ENCODE assay signal across 18 mouse cellular contexts in genomic region chr10:108408025-108408424, GRCm38 (mm10).
A peak's percentile ranks its signal among the peaks of the same experiment; 100 is the strongest.
DNase-seq lines count a peak whose midpoint lies in the region; ATAC-seq and TF ChIP-seq lines count a peak whose summit lies in the region.
"Had no signal": no experiment of that assay in that cellular context is flagged by ENCODE, and none has a peak within 500 bp of the region (broad histone marks: within the 10 kb centered on the region; RNA-seq: fewer than 3 reads in every experiment).

No protein-coding gene starts in this region.

- no peaks in the 10 kb centered on the region for H3K27me3 ChIP-seq in heart, embryonic 13.5 days (replicated peaks)
- no peaks in the 10 kb centered on the region for H3K27me3 ChIP-seq in heart, adult 2 months (ENCODE audit: control insufficient read depth, insufficient read depth, low read length)
- H3K27me3 ChIP-seq in MEL (ENCODE audit: control insufficient read depth in 1 of 2, insufficient read depth in 2 of 2, low read length in 2 of 2): no peaks in the 10 kb centered on the region
- no peaks in the 10 kb centered on the region for H3K27me3 ChIP-seq in intestine, embryonic 16.5 days (replicated peaks; ENCODE audit: control insufficient read depth, insufficient read depth, low read length)
- H3K27me3 ChIP-seq in lung, embryonic 16.5 days (ENCODE audit: control insufficient read depth, insufficient read depth, low read depth, low read length): no peaks in the 10 kb centered on the region
- H3K27me3 ChIP-seq: embryonic facial prominence, embryonic 12.5 days; heart, embryonic 12.5 days; midbrain, embryonic 12.5 days; neural tube, embryonic 12.5 days had no signal

- WGBS in heart, embryonic 13.5 days: 36% methylated on average over 5 of the region's 5 CpGs
- 57% methylated on average over 5 of the region's 5 CpGs for WGBS in heart, adult 2 months
- WGBS in intestine, embryonic 16.5 days: 40% methylated on average over 5 of the region's 5 CpGs
- 41% methylated on average over 5 of the region's 5 CpGs for WGBS in lung, embryonic 16.5 days

- intact Hi-C loops in heart, adult 2 months (cut with DNase I): no loop called here
- intact Hi-C loops in left cerebral cortex, postnatal 4 days (cut with DNase I): no loop called here

- H3K79me2 ChIP-seq in heart, adult 2 months (replicated peaks; ENCODE audit: control insufficient read depth, insufficient read depth, low read length): no peaks in the 10 kb centered on the region
- H3K79me2 ChIP-seq in MEL (ENCODE audit: control insufficient read depth, insufficient read depth, low read length, poor library complexity): no peaks in the 10 kb centered on the region

- TF ChIP-seq RAD21 in MEL (IDR thresholded peaks at IDR 0.05; ENCODE audit: low read depth, low read length): no peak

- peak overlapping the region; percentile 36; the same call in 1 of the 2 replicates for H3K27ac ChIP-seq in heart, embryonic 13.5 days (replicated peaks)
- no peak overlapping the region for H3K27ac ChIP-seq in heart, adult 2 months
- H3K27ac ChIP-seq in MEL (ENCODE audit: control insufficient read depth, low read depth, low read length): no peak overlapping the region
- H3K27ac ChIP-seq in intestine, embryonic 16.5 days (ENCODE audit: low read length): peak overlapping the region; percentile 27; the same call in 1 of the 2 replicates
- H3K27ac ChIP-seq in lung, embryonic 16.5 days (ENCODE audit: low read length): peak overlapping the region; percentile 92
- H3K27ac ChIP-seq: embryonic facial prominence, embryonic 12.5 days; hindbrain, postnatal 0 days; limb, embryonic 10.5 days; midbrain, embryonic 12.5 days; neural tube, embryonic 12.5 days had no signal

- H3K4me1 ChIP-seq in heart, embryonic 13.5 days: peaks cover 52% of the 10 kb centered on the region
- H3K4me1 ChIP-seq in heart, adult 2 months (ENCODE audit: control insufficient read depth, insufficient read depth, low read length): no peaks in the 10 kb centered on the region
- H3K4me1 ChIP-seq in MEL (ENCODE audit: control insufficient read depth in 1 of 2, insufficient read depth in 2 of 2, low read length in 2 of 2): 0 out of 4 replicates have a peak, but pooled peaks cover 0 to 3% of the 10 kb centered on the region in 2 experiments
- H3K4me1 ChIP-seq in intestine, embryonic 16.5 days (ENCODE audit: control insufficient read depth, insufficient read depth, low read length): peaks cover 15% of the 10 kb centered on the region
- peaks cover 26% of the 10 kb centered on the region for H3K4me1 ChIP-seq in lung, embryonic 16.5 days (replicated peaks; ENCODE audit: control insufficient read depth, insufficient read depth, low read length)
- H3K4me1 ChIP-seq: midbrain, embryonic 12.5 days; neural tube, embryonic 12.5 days had no signal

- H3K36me3 ChIP-seq in heart, embryonic 13.5 days: peaks cover 17% of the 10 kb centered on the region
- no peaks in the 10 kb centered on the region for H3K36me3 ChIP-seq in heart, adult 2 months (ENCODE audit: control insufficient read depth, insufficient read depth, low read length)
- peaks cover 3 to 15% of the 10 kb centered on the region in 2 experiments for H3K36me3 ChIP-seq in MEL (ENCODE audit: control insufficient read depth in 1 of 2, insufficient read depth in 2 of 2, low read length in 2 of 2)
- no peaks in the 10 kb centered on the region for H3K36me3 ChIP-seq in intestine, embryonic 16.5 days (ENCODE audit: control insufficient read depth, insufficient read depth, low read length)
- H3K36me3 ChIP-seq in lung, embryonic 16.5 days (ENCODE audit: control insufficient read depth, insufficient read depth, low read length): 0 out of 2 replicates have a peak, but pooled peaks cover 2% of the 10 kb centered on the region
- H3K36me3 ChIP-seq: embryonic facial prominence, embryonic 12.5 days; limb, embryonic 10.5 days; midbrain, embryonic 12.5 days; neural tube, embryonic 12.5 days had no signal

- no peak for TF ChIP-seq POLR2A in heart, adult 2 months (IDR thresholded peaks at IDR 0.05; ENCODE audit: insufficient read depth, low read depth, low read length)
- TF ChIP-seq POLR2A in MEL (IDR thresholded peaks at IDR 0.05; ENCODE audit: control insufficient read depth in 1 of 2, insufficient read depth in 1 of 2, low read depth in 1 of 2, low read length in 2 of 2, poor library complexity in 1 of 2): no peak

- ATAC-seq in heart, embryonic 13.5 days (ENCODE audit: extremely low read depth, insufficient number of reproducible peaks, low FRiP score, low TSS enrichment): 0 out of 2 replicates have a peak, but pooled peaks have one; percentile 14
- peak; percentile 75 for ATAC-seq in intestine, embryonic 16.5 days
- ATAC-seq in lung, embryonic 16.5 days (ENCODE audit: low read depth): peak; percentile 66
- ATAC-seq: hindbrain, postnatal 0 days had no signal

- TF ChIP-seq CTCF in heart, adult 2 months (IDR thresholded peaks at IDR 0.05): no peak
- no peak for TF ChIP-seq CTCF in MEL (IDR thresholded peaks at IDR 0.05 in 2 of 3, conservative IDR thresholded peaks at IDR 0.05 in 1 of 3; ENCODE audit: control insufficient read depth in 1 of 3, insufficient read depth in 1 of 3, low read depth in 2 of 3, low read length in 3 of 3, poor library complexity in 1 of 3, severe bottlenecking in 1 of 3)

- no peak overlapping the region for H3K9ac ChIP-seq in heart, embryonic 13.5 days
- no peak overlapping the region for H3K9ac ChIP-seq in heart, adult 2 months (ENCODE audit: low read depth, low read length)
- H3K9ac ChIP-seq in MEL (ENCODE audit: control insufficient read depth, low read depth, low read length, poor library complexity, severe bottlenecking): no peak overlapping the region
- no peak overlapping the region for H3K9ac ChIP-seq in intestine, embryonic 16.5 days (ENCODE audit: low read depth, low read length)
- no peak overlapping the region for H3K9ac ChIP-seq in lung, embryonic 16.5 days (ENCODE audit: low read length)
- H3K9ac ChIP-seq: embryonic facial prominence, embryonic 12.5 days; heart, embryonic 12.5 days; midbrain, embryonic 12.5 days; neural tube, embryonic 12.5 days had no signal

- TF ChIP-seq EP300 in heart, adult 2 months (IDR thresholded peaks at IDR 0.05; ENCODE audit: insufficient read depth, low read depth, low read length): no peak
- no peak for TF ChIP-seq EP300 in MEL (IDR thresholded peaks at IDR 0.05; ENCODE audit: low read depth in 1 of 2, low read length in 2 of 2)

- no peak overlapping the region for H3K4me3 ChIP-seq in heart, embryonic 13.5 days
- H3K4me3 ChIP-seq in heart, adult 2 months: no peak overlapping the region
- H3K4me3 ChIP-seq in MEL (ENCODE audit: control insufficient read depth in 1 of 2, insufficient read depth in 1 of 2, low read depth in 2 of 2, low read length in 2 of 2): no peak overlapping the region
- no peak overlapping the region for H3K4me3 ChIP-seq in intestine, embryonic 16.5 days (ENCODE audit: low read length)
- H3K4me3 ChIP-seq in lung, embryonic 16.5 days (ENCODE audit: low read length): no peak overlapping the region
- H3K4me3 ChIP-seq: embryonic facial prominence, embryonic 12.5 days; heart, embryonic 12.5 days; limb, embryonic 10.5 days; midbrain, embryonic 12.5 days; neural tube, embryonic 12.5 days had no signal

- DNase-seq in heart, adult 2 months: no peak
- peak; percentile 36 for DNase-seq in MEL (ENCODE audit: low read depth, low spot score)
- no peak for DNase-seq in right cerebral cortex, postnatal 36 days (ENCODE audit: low spot score in 2 of 2)
- DNase-seq in left cerebral cortex, postnatal 4 days: no peak
- no peak for DNase-seq in cerebellum, adult 9-11 months
- DNase-seq: adrenal gland, postnatal 14 days; B cell, adult 2 months; right cerebral cortex, postnatal 4 days; thymus, adult 2 months had no signal

- H3K9me3 ChIP-seq in heart, embryonic 13.5 days: no peaks in the 10 kb centered on the region
- no peaks in the 10 kb centered on the region for H3K9me3 ChIP-seq in MEL (replicated peaks; ENCODE audit: insufficient read depth, low read length)
- H3K9me3 ChIP-seq in intestine, embryonic 16.5 days (ENCODE audit: control insufficient read depth, low read length): no peaks in the 10 kb centered on the region
- H3K9me3 ChIP-seq in lung, embryonic 16.5 days (ENCODE audit: control insufficient read depth, low read length): no peaks in the 10 kb centered on the region
- H3K9me3 ChIP-seq: embryonic facial prominence, embryonic 12.5 days; limb, embryonic 10.5 days; midbrain, embryonic 12.5 days; neural tube, embryonic 12.5 days had no signal

- no peak overlapping the region for H3K4me2 ChIP-seq in heart, embryonic 13.5 days
- peak overlapping the region; percentile 7; the same call in 1 of the 2 replicates for H3K4me2 ChIP-seq in intestine, embryonic 16.5 days (ENCODE audit: low read depth, low read length)
- peak overlapping the region; percentile 5; the same call in 1 of the 2 replicates for H3K4me2 ChIP-seq in lung, embryonic 16.5 days (ENCODE audit: low read depth, low read length)
- H3K4me2 ChIP-seq: embryonic facial prominence, embryonic 12.5 days; heart, embryonic 12.5 days; midbrain, embryonic 12.5 days; neural tube, embryonic 12.5 days had no signal

TF ChIP-seq in MEL, 35 proteins besides CTCF, POLR2A, EP300 and RAD21:
- TF ChIP-seq TCF12 (IDR thresholded peaks at IDR 0.05; ENCODE audit: low read depth, low read length): no peak
- no peak for TF ChIP-seq HCFC1 (IDR thresholded peaks at IDR 0.05; ENCODE audit: low read depth, low read length)
- TF ChIP-seq MAFK (IDR thresholded peaks at IDR 0.05; ENCODE audit: borderline replicate concordance, low read depth, low read length): no peak
- TF ChIP-seq KAT2A (conservative IDR thresholded peaks at IDR 0.05; ENCODE audit: low read depth, low read length): no peak

Comparison
In these comparisons a context has a peak if more than half of its experiments do, and no peak if none do; other contexts are left out.
1. H3K27ac ChIP-seq: peak in heart, embryonic 13.5 days (single experiment), intestine, embryonic 16.5 days (single experiment) and lung, embryonic 16.5 days (single experiment); none in heart, adult 2 months (single experiment) and MEL (single experiment).
2. ATAC-seq: peak in every context shown above with its lines; median percentile 75 in intestine, embryonic 16.5 days; 66 in lung, embryonic 16.5 days; 14 in heart, embryonic 13.5 days.